Mouse (Mus musculus): ENCODE measurements around the gene Dip2b.

GRCm38 (mm10) chr15:100084882-100085281, 46.4 kb downstream of the Dip2b start:
- TF ChIP-seq CTCF (IDR thresholded peaks at IDR 0.05; ENCODE audit: control insufficient read depth, insufficient read depth, insufficient read length): no peak
- TF ChIP-seq FOSL1 (IDR thresholded peaks at IDR 0.05; ENCODE audit: insufficient read depth, low read length, poor library complexity, severe bottlenecking): no peak
- TF ChIP-seq MYOD1 (IDR thresholded peaks at IDR 0.05; ENCODE audit: control insufficient read depth, insufficient read length, low read depth): no peak
- no peak for TF ChIP-seq CEBPB (IDR thresholded peaks at IDR 0.05; ENCODE audit: low read depth)
- no peak for TF ChIP-seq USF1 (IDR thresholded peaks at IDR 0.05; ENCODE audit: low read depth)
- TF ChIP-seq MAX (IDR thresholded peaks at IDR 0.05): no peak
